Mouse (Mus musculus) embryonic facial prominence, embryonic 14.5 days (tissue): Measurements from ENCODE around the gene Vmo1. TPM values are rescaled to one million over a fixed set of nuclear protein-coding genes. Genes with fewer than 3 reads are reported as not detected.

Source experiments
- ATAC-seq: fragments of 200-750 bp; cut with Nextera tagmentation; 2 replicates; pipeline ENCODE4 v1.8.0; 2017; ENCODE audit warnings: low read depth, moderate number of reproducible peaks, moderate TSS enrichment
- DNase-seq: peaks from one replicate; pipeline ENCODE4 v3.0.0-alpha.2; 2015; ENCODE audit warnings: low spot score
- H3K27ac ChIP-seq: fragments of 300-500 bp; sonication (generic); replicated peaks from 2 replicates; pipeline ENCODE4 v1.5.1; 2014; ENCODE audit warnings: low read depth, mild to moderate bottlenecking, low read length, moderate library complexity
- H3K27me3 ChIP-seq: fragments of 300-500 bp; sonication (generic); replicated peaks from 2 replicates; pipeline ENCODE4 v1.6.1; 2014; ENCODE audit warnings: low read length; ENCODE audit not compliant: control insufficient read depth, insufficient read depth
- H3K36me3 ChIP-seq: fragments of 300-500 bp; sonication (generic); 2 replicates; pipeline ENCODE4 v1.6.1; 2014; ENCODE audit warnings: low read length, mixed read lengths; ENCODE audit not compliant: control insufficient read depth, insufficient read depth
- H3K4me1 ChIP-seq: fragments of 300-500 bp; sonication (generic); 2 replicates; pipeline ENCODE4 v1.6.1; 2014; ENCODE audit warnings: antibody characterized with exemption, low read length; ENCODE audit not compliant: control insufficient read depth, insufficient read depth
- H3K4me2 ChIP-seq: fragments of 300-500 bp; sonication (generic); 2 replicates; pipeline ENCODE4 v1.6.1; 2014; ENCODE audit warnings: low read depth, mild to moderate bottlenecking, low read length, moderate library complexity, mixed read lengths
- H3K4me3 ChIP-seq: fragments of 300-500 bp; sonication (generic); 2 replicates; pipeline ENCODE4 v1.5.1; 2014; ENCODE audit warnings: low read depth, mild to moderate bottlenecking, low read length
- H3K9ac ChIP-seq: fragments of 300-500 bp; sonication (generic); 2 replicates; pipeline ENCODE4 v1.6.1; 2014; ENCODE audit warnings: low read depth, mild to moderate bottlenecking, low read length, moderate library complexity, mixed read lengths
- H3K9me3 ChIP-seq: fragments of 300-500 bp; sonication (generic); 2 replicates; pipeline ENCODE4 v1.6.1; 2016; ENCODE audit warnings: low read length; ENCODE audit not compliant: control insufficient read depth
- WGBS: fragments of 180-500 bp; shearing (Covaris S2); extraction: QIAGEN DNeasy Blood & Tissue Kit; methylation state at CpG from one replicate; pipeline ENCODE4 v1.1.7; 2014; 5-methylcytosine and 5-hydroxymethylcytosine counted together
- polyA plus RNA-seq: library from polyadenylated mRNA; unstranded; fragments of >200 nt; fragmentation: Nextera tagmentation; extraction: Ambion mirVana; gene quantifications from 2 replicates; pipeline ENCODE4 v1.2.1, GENCODE M21; 2014

The Vmo1 gene
- 0.54 and 0.98 TPM in 2 replicates for polyA plus RNA-seq

DNA sequence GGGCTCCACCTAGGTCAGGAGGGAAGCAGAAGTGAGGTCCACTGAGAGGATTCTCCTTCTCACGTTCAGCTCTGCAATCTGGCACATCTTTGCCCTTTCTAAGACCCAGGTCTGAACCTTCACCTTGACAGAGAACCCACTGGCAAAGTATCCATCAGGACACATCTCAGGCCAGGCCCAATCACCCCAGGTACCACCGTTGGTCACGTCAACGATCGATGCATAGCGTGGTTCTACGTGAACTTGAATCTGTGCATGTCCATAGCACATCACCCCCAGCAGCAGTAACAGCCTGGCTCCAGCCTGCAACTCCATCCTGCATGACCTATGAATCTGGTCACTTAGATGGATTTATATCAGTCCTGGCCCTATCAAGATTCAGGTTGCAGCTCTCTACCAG lies at the start of gene Vmo1:
Vmo1 (minus strand) TSS at position 329 of the 400 bp plus-strand sequence.
- Histone ChIP-seq H3K27me3 (no peaks in the 10 kb centered on the region), H3K27ac (no peak within 1 kb of the TSS), H3K4me1 (no peaks in the 10 kb centered on the region), H3K9ac (no peak within 1 kb of the TSS), H3K4me2 (no peak within 1 kb of the TSS), H3K4me3 (no peak within 1 kb of the TSS), H3K36me3 (no peaks in the 10 kb centered on the region), H3K9me3 (no peaks in the 10 kb centered on the region)
- 88% methylated on average over 7 of the region's 7 CpGs for WGBS
- no peak for ATAC-seq
- no peak for DNase-seq

DNA sequence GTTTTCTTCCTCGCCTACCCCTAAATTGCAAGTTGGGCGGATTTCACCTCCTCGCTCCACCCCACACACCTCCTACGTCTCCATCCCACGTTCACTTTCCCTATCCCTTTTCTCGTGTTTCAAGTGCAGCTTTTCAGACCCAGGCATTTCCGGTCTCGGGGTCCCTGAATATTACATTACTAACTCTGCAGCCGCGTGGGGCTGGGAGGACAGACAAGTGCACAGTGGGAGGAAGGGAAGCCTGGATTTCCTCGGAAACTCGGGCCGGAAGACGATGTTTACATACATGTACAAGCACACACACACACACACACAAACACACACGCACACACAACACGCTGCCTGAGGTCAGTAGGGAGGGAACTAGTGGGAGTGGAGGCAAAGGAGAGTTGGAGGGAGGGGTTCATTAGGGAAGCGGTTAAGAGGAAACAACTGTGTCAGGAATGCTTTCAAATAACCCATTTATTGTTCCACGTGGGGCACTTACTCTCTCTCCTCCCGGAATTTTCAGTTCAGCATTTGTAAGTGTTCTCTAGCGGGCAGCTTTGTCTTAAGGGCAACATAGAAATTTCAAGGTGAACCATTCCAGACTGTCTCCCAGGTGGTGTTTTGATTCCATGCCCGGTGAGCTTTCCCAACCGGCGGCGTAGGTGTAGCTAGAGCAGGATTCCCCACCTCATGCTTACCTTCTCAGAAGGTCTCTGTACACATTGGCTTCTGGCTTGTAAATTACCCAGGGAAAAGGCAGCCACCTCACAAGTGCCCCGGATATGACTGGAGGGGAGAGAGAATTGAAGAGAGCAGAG lies 49.3 kb upstream of the Vmo1 start:
- H3K4me1 ChIP-seq: peaks cover 10% of the 10 kb centered on the region
- peak overlapping the region; percentile 83 for H3K9ac ChIP-seq
- no peaks in the 10 kb centered on the region for H3K27me3 ChIP-seq
- peaks cover 9% of the 10 kb centered on the region; the same call in 1 of the 2 replicates for H3K36me3 ChIP-seq
- WGBS: 1% methylated on average over 25 of the region's 25 CpGs
- ATAC-seq (no peak), DNase-seq (peak; percentile 60)
- peak overlapping the region; percentile 83 for H3K4me3 ChIP-seq
- no peaks in the 10 kb centered on the region for H3K9me3 ChIP-seq
- H3K27ac ChIP-seq: peak overlapping the region; percentile 86
- peak overlapping the region; percentile 83 for H3K4me2 ChIP-seq

DNA sequence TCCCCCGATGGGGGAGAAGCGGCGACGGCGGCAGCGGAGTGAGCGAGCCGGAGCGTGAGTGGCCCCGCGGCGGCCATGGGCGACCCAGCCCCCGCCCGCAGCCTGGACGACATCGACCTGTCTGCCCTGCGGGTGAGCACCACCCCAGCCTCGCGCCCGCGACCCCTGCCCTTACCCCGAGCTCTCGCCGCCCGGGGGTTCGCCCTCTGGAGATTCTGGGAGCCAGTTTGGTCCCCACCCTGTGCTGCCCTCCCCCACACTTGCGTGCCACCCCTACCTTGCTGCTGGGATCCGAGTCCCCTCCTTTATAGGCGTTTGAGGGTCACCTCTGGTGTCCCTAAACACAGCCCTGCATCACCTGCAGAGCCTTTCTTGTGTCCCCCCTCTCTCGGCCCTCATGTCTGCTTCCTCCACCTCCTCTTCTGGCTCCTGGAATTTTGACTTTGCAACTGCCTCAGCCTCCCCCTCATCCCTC lies 48.6 kb upstream of the Vmo1 start:
- WGBS: 0% methylated on average over 4 of the region's 31 CpGs

DNA sequence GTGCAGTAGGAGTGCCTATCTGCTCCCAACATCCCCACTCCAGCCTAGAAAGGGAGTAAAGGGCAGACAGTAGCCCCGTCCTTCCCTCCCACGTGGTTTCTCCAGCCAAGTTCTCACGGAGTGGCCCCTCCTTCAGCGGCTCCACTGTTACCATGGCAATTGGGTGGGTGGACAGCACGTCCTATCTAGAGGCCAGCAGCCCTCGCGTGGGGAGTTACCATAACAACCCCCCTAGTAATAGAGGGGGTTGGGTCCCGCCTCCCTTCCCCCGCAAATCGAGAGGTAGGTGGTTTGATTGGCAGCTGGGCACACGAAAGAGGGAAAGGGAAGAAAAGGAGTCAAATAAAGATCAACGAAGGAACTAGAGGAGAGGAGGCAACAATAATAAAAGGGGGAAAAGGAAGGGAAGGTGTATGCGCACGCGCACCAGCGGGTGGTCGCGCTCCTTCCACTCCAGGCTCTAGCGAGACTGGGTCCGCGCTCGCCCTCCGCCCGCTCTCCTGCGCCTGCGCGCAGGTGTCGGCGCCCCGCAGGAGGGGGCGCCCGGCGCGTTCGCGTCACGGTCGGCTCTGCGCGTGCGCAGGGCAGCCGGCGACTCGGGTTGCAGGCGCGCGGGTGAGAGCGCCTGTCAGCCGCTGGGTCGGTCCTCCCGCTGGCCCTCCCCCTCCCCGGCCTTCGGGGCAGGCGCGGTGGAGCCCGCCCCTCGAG lies 48.0 kb upstream of the Vmo1 start, which contains the start of gene Mink1:
Mink1 (plus strand) TSS at position 595 of the 708 bp plus-strand sequence.
- H3K27ac ChIP-seq: peak within 1 kb of the TSS; percentile 86
- WGBS: 0% methylated on average over 21 of the region's 57 CpGs
- H3K4me1 ChIP-seq: peaks cover 10% of the 10 kb centered on the region
- no peaks in the 10 kb centered on the region for H3K27me3 ChIP-seq
- 0 out of 2 replicates have a peak, but pooled peaks cover 3% of the 10 kb centered on the region for H3K36me3 ChIP-seq
- H3K4me2 ChIP-seq: peak within 1 kb of the TSS; percentile 83
- ATAC-seq (peak; percentile 92), DNase-seq (peak; percentile 95)
- H3K4me3 ChIP-seq: peak within 1 kb of the TSS; percentile 83
- H3K9ac ChIP-seq: peak within 1 kb of the TSS; percentile 83
- no peaks in the 10 kb centered on the region for H3K9me3 ChIP-seq

More for the DNA sequence above, 48.6 kb upstream of the Vmo1 start:
- Histone ChIP-seq H3K27ac (peak overlapping the region; percentile 86), H3K27me3 (no peaks in the 10 kb centered on the region), H3K4me3 (peak overlapping the region; percentile 83), H3K4me2 (peak overlapping the region; percentile 83), H3K9ac (peak overlapping the region; percentile 83), H3K4me1 (peaks cover 10% of the 10 kb centered on the region), H3K36me3 (peaks cover 4% of the 10 kb centered on the region; the same call in 1 of the 2 replicates), H3K9me3 (no peaks in the 10 kb centered on the region)
- ATAC-seq (0 out of 2 replicates have a peak, but pooled peaks have one; percentile 4), DNase-seq (no peak)

DNA sequence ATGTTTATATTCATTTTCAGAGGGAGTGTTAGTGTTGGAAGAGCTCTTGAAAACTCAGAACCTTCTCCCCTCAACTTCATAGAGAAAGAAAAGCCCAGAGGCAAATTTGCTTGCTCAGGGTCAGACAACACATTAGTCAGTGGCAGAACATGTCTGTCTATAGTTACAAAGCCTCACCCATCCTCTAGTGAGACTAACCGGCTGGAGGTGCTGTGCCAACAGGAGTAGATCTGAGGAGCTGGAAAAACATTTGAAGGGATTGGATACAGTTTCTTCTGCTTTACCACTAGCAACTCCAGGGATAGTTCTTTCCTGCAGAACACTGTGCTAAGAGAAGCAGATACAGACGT lies 47.5 kb upstream of the Vmo1 start:
- peak overlapping the region; percentile 86; the same call in 1 of the 2 replicates for H3K27ac ChIP-seq
- peak overlapping the region; percentile 83 for H3K4me2 ChIP-seq
- WGBS: 5% methylated on average over 2 of the region's 2 CpGs
- 0 out of 2 replicates have a peak, but pooled peaks cover under 1% of the 10 kb centered on the region for H3K36me3 ChIP-seq
- H3K9ac ChIP-seq: peak overlapping the region; percentile 83; the same call in 1 of the 2 replicates
- H3K4me3 ChIP-seq: peak overlapping the region; percentile 83
- no peak; the same call in 1 of the 2 replicates for ATAC-seq
- H3K4me1 ChIP-seq: peaks cover 10% of the 10 kb centered on the region
- DNase-seq: peak; percentile 62
- H3K9me3 ChIP-seq: no peaks in the 10 kb centered on the region
- H3K27me3 ChIP-seq: no peaks in the 10 kb centered on the region

DNA sequence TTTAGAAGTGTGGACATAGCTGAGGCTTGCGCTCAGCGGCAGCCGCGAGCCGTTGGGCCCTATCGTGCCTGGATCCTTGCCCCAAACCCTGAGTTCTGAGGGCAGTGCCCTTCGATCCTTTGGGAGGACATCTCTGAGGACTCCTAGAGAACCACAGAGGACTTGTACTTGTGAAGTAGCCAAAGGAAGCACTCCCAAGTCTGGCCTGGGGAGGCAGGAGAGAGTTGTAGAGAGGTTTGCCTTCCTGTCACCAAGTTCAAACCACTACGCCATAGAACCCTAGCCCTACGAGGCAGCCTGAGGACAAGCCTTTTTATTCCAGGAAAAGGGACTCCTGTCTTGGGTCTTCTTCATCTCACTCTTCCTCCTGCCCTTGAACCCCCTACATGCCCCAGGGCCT lies 43.1 kb upstream of the Vmo1 start:
- no peaks in the 10 kb centered on the region for H3K4me1 ChIP-seq
- no peaks in the 10 kb centered on the region for H3K27me3 ChIP-seq
- DNase-seq: no peak
- WGBS: 90% methylated on average over 9 of the region's 9 CpGs
- ATAC-seq: no peak
- no peak overlapping the region for H3K27ac ChIP-seq
- H3K4me2 ChIP-seq: no peak overlapping the region
- no peaks in the 10 kb centered on the region for H3K36me3 ChIP-seq
- H3K9me3 ChIP-seq: no peaks in the 10 kb centered on the region
- no peak overlapping the region for H3K9ac ChIP-seq
- no peak overlapping the region for H3K4me3 ChIP-seq

DNA sequence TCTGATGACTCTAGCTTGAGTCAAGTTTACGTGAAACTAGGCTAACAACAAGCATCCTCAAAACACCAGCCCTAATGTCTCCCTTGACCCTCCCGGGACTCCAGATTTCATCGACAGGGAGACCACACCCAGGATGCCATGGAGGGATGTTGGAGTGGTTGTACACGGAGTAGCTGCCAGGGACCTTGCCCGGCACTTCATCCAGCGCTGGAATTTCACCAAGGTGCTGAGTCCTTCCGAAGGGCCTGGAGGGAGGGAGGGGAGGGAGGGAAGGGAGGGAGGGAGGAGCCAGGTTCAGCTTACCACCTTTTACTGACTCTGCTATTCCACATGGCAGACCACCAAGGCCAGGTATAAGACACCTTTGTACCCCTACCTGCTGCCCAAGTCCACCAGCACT lies 39.5 kb upstream of the Vmo1 start:
- WGBS: 38% methylated on average over 3 of the region's 7 CpGs
- ATAC-seq: no peak
- H3K4me2 ChIP-seq: no peak overlapping the region
- no peak overlapping the region for H3K4me3 ChIP-seq
- no peaks in the 10 kb centered on the region for H3K9me3 ChIP-seq
- no peak for DNase-seq
- H3K36me3 ChIP-seq: no peaks in the 10 kb centered on the region
- no peaks in the 10 kb centered on the region for H3K4me1 ChIP-seq
- H3K9ac ChIP-seq: no peak overlapping the region
- H3K27ac ChIP-seq: no peak overlapping the region
- no peaks in the 10 kb centered on the region for H3K27me3 ChIP-seq

DNA sequence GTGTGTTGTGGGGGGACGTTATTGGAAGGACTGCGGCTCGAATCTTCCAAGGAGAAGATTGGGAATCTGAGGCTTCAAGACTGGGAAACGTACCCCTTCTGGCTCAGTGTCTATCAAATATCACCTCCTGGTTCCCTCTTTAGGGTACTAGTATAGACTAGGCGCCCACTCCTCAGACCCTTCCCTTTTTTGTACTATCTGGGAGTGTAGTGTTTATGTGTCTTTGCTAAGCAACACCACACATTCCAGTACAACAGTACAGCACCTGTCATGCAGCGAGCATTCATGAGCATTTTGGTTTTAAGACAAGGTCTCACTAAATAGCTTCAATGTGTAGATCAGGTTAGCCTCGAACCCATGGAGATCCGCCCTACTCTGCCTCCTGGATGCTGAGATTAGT lies 37.1 kb upstream of the Vmo1 start:
- Histone ChIP-seq H3K4me2 (no peak overlapping the region), H3K4me3 (no peak overlapping the region), H3K9ac (no peak overlapping the region), H3K27ac (no peak overlapping the region), H3K27me3 (no peaks in the 10 kb centered on the region), H3K36me3 (no peaks in the 10 kb centered on the region), H3K4me1 (no peaks in the 10 kb centered on the region), H3K9me3 (no peaks in the 10 kb centered on the region)
- DNase-seq: no peak
- no peak for ATAC-seq
- WGBS: 87% methylated on average over 8 of the region's 8 CpGs
